Mouse (Mus musculus) layer of hippocampus, adult 2 months (tissue): ENCODE results near the gene Olfr914. TPM values are rescaled to one million over a fixed set of nuclear protein-coding genes. Genes with fewer than 3 reads are reported as not detected.

Experiments used
- DNase-seq, 2 experiments: peaks; one replicate each; pipeline ENCODE4 v3.0.0; 2022; ENCODE audit warnings: low spot score in 2 of 2
- H3K27ac ChIP-seq: fragments of 200-600 bp; 2 replicates; pipeline ENCODE4 v1.8.1; 2022
- H3K4me3 ChIP-seq: fragments of 200-600 bp; 2 replicates; pipeline ENCODE4 v1.8.1; 2022; ENCODE audit warnings: mild to moderate bottlenecking
- CTCF ChIP-seq: fragments of 200-600 bp; conservative IDR thresholded peaks from 2 replicates; pipeline ENCODE4 v1.8.1; 2022; ENCODE audit warnings: antibody characterized with exemption, mild to moderate bottlenecking, moderate library complexity
- long read RNA-seq, 2 experiments: library from polyadenylated mRNA; stranded (forward); transcript quantifications; one replicate each; pipeline ENCODE4 v2.0.0; 2021; ENCODE audit warnings: borderline mapping rate in 2 of 2
- total RNA-seq, 2 experiments: library from RNA; stranded (reverse); gene quantifications; 2 replicates each; pipeline ENCODE4 v1.2.3; 2021

Gene Olfr914
- total RNA-seq: not detected
- long read RNA-seq, experiment 1: 0 reads
- long read RNA-seq, experiment 2: 0 reads

DNA sequence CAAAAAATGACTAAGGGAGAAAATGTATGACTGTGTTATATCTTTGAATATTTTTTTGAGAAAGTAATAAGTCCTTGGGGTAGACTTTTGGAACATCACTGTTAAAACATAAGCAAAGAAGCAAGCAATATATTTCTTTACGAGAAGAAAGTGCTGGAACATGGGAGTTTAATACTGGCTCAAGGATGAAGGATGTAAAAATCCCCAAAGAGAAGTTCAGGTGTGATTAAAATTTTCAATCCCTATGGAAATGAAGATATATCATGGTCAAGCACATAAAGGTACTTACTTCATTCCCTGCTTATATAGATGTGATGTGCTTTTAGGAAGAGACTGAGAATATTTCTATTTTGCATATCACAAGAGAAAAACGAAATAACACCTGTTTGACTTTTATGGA, at the start of gene Olfr914:
Olfr914 (plus strand) TSS at position 301 of the 400 bp plus-strand sequence.
- no peak within 1 kb of the TSS for H3K4me3 ChIP-seq
- DNase-seq: no peak
- H3K27ac ChIP-seq: no peak within 1 kb of the TSS
- TF ChIP-seq CTCF: no peak

GRCm38 (mm10) chr9:38579878-38580277, 25.0 kb upstream of the Olfr914 start, which contains the start of gene Olfr912:
Gene Olfr912, plus strand, starts transcription at chr9:38580178.
- Histone ChIP-seq H3K27ac (no peak within 1 kb of the TSS), H3K4me3 (no peak within 1 kb of the TSS)
- DNase-seq: no peak
- TF ChIP-seq CTCF: no peak

DNA sequence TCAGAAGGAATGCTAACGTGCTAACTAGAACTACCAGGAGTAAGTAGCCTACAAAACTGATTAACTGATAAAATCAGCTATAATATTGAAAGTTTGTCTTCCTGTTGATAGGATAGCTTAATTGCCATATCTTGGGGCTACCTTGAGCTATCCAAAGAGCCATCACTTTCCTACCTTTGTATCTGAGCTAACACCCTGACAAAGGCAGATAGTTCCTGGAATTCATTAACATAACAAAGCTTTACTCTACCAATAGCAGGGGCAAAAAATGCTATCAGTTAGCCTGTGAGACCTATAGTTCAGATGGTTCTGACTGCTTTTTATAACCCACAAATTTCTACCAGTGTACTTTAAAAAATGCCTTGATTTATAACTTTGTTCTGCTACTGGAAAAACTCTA, 13.8 kb upstream of the Olfr914 start:
- no peak overlapping the region for H3K27ac ChIP-seq
- no peak for TF ChIP-seq CTCF
- no peak overlapping the region for H3K4me3 ChIP-seq
- DNase-seq: no peak

DNA sequence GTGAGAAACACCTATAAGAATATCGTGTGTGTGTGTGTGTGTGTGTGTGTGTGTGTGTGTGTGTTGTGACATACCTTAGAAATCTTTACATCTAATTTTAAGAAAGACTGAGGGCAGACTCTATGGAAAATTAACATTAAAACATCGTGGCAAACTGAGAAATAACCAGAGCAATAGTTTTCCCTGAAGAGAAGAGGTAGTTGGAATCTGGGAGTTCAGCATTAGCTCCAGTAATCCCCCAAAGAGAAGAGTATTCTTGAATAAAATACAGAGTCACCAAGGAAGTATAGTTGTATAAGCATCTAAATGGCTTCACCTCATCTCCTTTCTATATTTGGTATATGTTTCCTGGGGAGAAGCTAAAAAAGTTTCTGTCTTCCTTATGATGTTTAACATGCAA, 12.4 kb upstream of the Olfr914 start, which contains the start of gene Olfr913:
Olfr913 (plus strand) TSS at position 301 of the 400 bp plus-strand sequence.
- TF ChIP-seq CTCF: no peak
- no peak for DNase-seq
- Histone ChIP-seq H3K27ac (no peak within 1 kb of the TSS), H3K4me3 (no peak within 1 kb of the TSS)

GRCm38 (mm10) chr9:38632406-38632805, 27.5 kb downstream of the Olfr914 start:
- no peak for DNase-seq
- no peak for TF ChIP-seq CTCF
- no peak overlapping the region for H3K4me3 ChIP-seq
- H3K27ac ChIP-seq: no peak overlapping the region

- no peak for DNase-seq
- Histone ChIP-seq H3K4me3 (no peak within 1 kb of the TSS), H3K27ac (no peak within 1 kb of the TSS)
- TF ChIP-seq CTCF: no peak
These were observed 54.9 kb downstream of the Olfr914 start, which contains the start of gene Olfr916 for GRCm38 (mm10) chr9:38659775-38660174. Gene Olfr916, minus strand, starts transcription at chr9:38659875.

Other genes with a start within 250 kb of the Olfr914 start
- gene Olfr250, start 238.2 kb upstream of the Olfr914 start, total RNA-seq: not detected
- gene Olfr251, start 228.0 kb upstream of the Olfr914 start, total RNA-seq: not detected
- gene Olfr147, start 203.4 kb upstream of the Olfr914 start, total RNA-seq: not detected
- gene Olfr901, start 175.6 kb upstream of the Olfr914 start, total RNA-seq: not detected
- gene Olfr902, start 157.4 kb upstream of the Olfr914 start, total RNA-seq: not detected
- not detected for gene Olfr904, start 142.0 kb upstream of the Olfr914 start, total RNA-seq
- gene Olfr905, start 134.0 kb upstream of the Olfr914 start, total RNA-seq: not detected
- gene Olfr906, start 118.0 kb upstream of the Olfr914 start, total RNA-seq: not detected
- not detected for gene Olfr907, start 109.3 kb upstream of the Olfr914 start, total RNA-seq
- not detected for gene Olfr911-ps1, start 83.5 kb upstream of the Olfr914 start, total RNA-seq
- gene Olfr910, start 67.3 kb upstream of the Olfr914 start, total RNA-seq: not detected
- not detected for gene Olfr912, start 24.9 kb upstream of the Olfr914 start, total RNA-seq
- gene Olfr913, start 12.3 kb upstream of the Olfr914 start, total RNA-seq: not detected
- not detected for gene Olfr916, start 54.8 kb downstream of the Olfr914 start, total RNA-seq
- gene Olfr917, start 60.7 kb downstream of the Olfr914 start, total RNA-seq: not detected
- not detected for gene Olfr918, start 69.5 kb downstream of the Olfr914 start, total RNA-seq
- gene Olfr919, start 98.6 kb downstream of the Olfr914 start, total RNA-seq: not detected
- 10 to 100 TPM in 1 of 2 experiments, 1 to 10 TPM in 1; 9.6 to 14.1 TPM for gene Vwa5a, start 113.2 kb downstream of the Olfr914 start, total RNA-seq
- gene Olfr920, start 147.2 kb downstream of the Olfr914 start, total RNA-seq: under 1 TPM; 0.05 to 0.10 TPM
- not detected for gene Olfr921, start 168.0 kb downstream of the Olfr914 start, total RNA-seq
- not detected for gene Olfr922, start 209.5 kb downstream of the Olfr914 start, total RNA-seq
- not detected for gene Olfr923, start 221.4 kb downstream of the Olfr914 start, total RNA-seq
- not detected for gene Olfr924, start 239.3 kb downstream of the Olfr914 start, total RNA-seq
- not detected for gene Olfr26, start 250.0 kb downstream of the Olfr914 start, total RNA-seq